Mouse (Mus musculus): ENCODE data around the gene Klk8.

DNA sequence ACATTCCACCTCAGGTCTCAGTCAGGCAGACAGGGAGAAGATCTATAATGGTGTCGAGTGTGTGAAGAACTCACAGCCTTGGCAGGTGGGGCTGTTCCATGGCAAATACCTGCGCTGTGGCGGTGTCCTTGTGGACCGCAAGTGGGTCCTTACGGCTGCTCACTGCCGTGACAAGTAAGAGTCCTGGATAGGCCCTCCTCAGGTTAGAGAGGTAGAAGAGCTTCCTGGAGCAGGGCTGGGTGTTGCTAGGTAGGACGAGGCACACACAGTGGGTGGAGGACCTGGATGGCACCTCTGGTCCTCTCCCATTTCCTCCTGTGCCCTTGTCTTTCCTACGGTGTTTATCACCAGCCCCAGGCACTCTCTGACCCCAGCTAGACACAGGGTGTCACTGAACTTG lies 27.7 kb upstream of the Klk8 start:
- TF ChIP-seq GATA1 (IDR thresholded peaks at IDR 0.05; ENCODE audit: low read length): no peak
- no peak for TF ChIP-seq TAL1 (IDR thresholded peaks at IDR 0.05; ENCODE audit: low read length)

Data from erythroblast, embryonic 14.5 days (primary cell).